Mouse (Mus musculus) liver, embryonic 15.5 days (tissue): Measurements from ENCODE around the gene Npb. TPM values are rescaled to one million over a fixed set of nuclear protein-coding genes. Genes with fewer than 3 reads are reported as not detected.
A peak's percentile ranks its signal among the peaks of the same experiment; 100 is the strongest.
"Not testable (repeated sequence)": the region's sequence is repeated elsewhere in the genome, so short reads cannot be mapped to it uniquely, and the experiment has no call there.

Experiments used
- ATAC-seq: fragments of 200-750 bp; cut with Nextera tagmentation; 2 replicates; pipeline ENCODE4 v1.8.0; 2017; ENCODE audit warnings: moderate number of reproducible peaks, mild to moderate bottlenecking, moderate library complexity; ENCODE audit not compliant: insufficient read depth
- H3K27ac ChIP-seq: fragments of 300-500 bp; sonication (generic); replicated peaks from 2 replicates; pipeline ENCODE4 v1.5.1; 2015; ENCODE audit warnings: mild to moderate bottlenecking, inconsistent platforms
- H3K27me3 ChIP-seq: fragments of 300-500 bp; sonication (generic); 2 replicates; pipeline ENCODE4 v1.6.1; 2015; ENCODE audit warnings: mild to moderate bottlenecking, inconsistent platforms
- H3K36me3 ChIP-seq: fragments of 300-500 bp; sonication (generic); replicated peaks from 2 replicates; pipeline ENCODE4 v1.6.1; 2015; ENCODE audit warnings: moderate library complexity, mild to moderate bottlenecking, inconsistent platforms
- H3K4me1 ChIP-seq: fragments of 300-500 bp; sonication (generic); replicated peaks from 2 replicates; pipeline ENCODE4 v1.6.1; 2015; ENCODE audit warnings: inconsistent platforms
- H3K4me2 ChIP-seq: fragments of 300-500 bp; sonication (generic); 2 replicates; pipeline ENCODE4 v1.6.1; 2015; ENCODE audit warnings: moderate library complexity, mild to moderate bottlenecking, inconsistent platforms
- H3K4me3 ChIP-seq: fragments of 300-500 bp; sonication (generic); replicated peaks from 2 replicates; pipeline ENCODE4 v1.5.1; 2015; ENCODE audit warnings: mild to moderate bottlenecking, inconsistent platforms
- H3K9ac ChIP-seq: fragments of 300-500 bp; sonication (generic); 2 replicates; pipeline ENCODE4 v1.6.1; 2015; ENCODE audit warnings: moderate library complexity, mild to moderate bottlenecking, inconsistent platforms
- H3K9me3 ChIP-seq: fragments of 300-500 bp; sonication (generic); replicated peaks from 2 replicates; pipeline ENCODE4 v1.6.1; 2016; ENCODE audit warnings: inconsistent platforms
- WGBS: fragments of 180-500 bp; shearing (Covaris S2); methylation state at CpG from one replicate; pipeline ENCODE4 v1.1.7; 2015; ENCODE audit warnings: mixed read lengths; ENCODE audit not compliant: insufficient replicate concordance; 5-methylcytosine and 5-hydroxymethylcytosine counted together
- polyA plus RNA-seq: library from polyadenylated mRNA; unstranded; fragments of >200 nt; fragmentation: Nextera tagmentation; extraction: Ambion mirVana; gene quantifications from 2 replicates; pipeline ENCODE4 v1.2.1, GENCODE M21; 2015

The Npb gene
- polyA plus RNA-seq, 1 experiment from 2014 or later = 15.8 TPM

- Histone ChIP-seq H3K4me2 (peak overlapping the region; percentile 99), H3K4me1 (peaks cover 58% of the 10 kb centered on the region), H3K9me3 (no peaks in the 10 kb centered on the region; the same call in 1 of the 2 replicates), H3K27me3 (no peaks in the 10 kb centered on the region), H3K36me3 (peaks cover 54% of the 10 kb centered on the region), H3K9ac (peak overlapping the region; percentile 87), H3K27ac (peak overlapping the region; percentile 88), H3K4me3 (peak overlapping the region; percentile 83)
- under 1% methylated on average over 44 of the region's 44 CpGs for WGBS
- peak; percentile 64 for ATAC-seq
Observed at GRCm38 (mm10) chr11:120580871-120581331, 27.4 kb upstream of the Npb start.

DNA sequence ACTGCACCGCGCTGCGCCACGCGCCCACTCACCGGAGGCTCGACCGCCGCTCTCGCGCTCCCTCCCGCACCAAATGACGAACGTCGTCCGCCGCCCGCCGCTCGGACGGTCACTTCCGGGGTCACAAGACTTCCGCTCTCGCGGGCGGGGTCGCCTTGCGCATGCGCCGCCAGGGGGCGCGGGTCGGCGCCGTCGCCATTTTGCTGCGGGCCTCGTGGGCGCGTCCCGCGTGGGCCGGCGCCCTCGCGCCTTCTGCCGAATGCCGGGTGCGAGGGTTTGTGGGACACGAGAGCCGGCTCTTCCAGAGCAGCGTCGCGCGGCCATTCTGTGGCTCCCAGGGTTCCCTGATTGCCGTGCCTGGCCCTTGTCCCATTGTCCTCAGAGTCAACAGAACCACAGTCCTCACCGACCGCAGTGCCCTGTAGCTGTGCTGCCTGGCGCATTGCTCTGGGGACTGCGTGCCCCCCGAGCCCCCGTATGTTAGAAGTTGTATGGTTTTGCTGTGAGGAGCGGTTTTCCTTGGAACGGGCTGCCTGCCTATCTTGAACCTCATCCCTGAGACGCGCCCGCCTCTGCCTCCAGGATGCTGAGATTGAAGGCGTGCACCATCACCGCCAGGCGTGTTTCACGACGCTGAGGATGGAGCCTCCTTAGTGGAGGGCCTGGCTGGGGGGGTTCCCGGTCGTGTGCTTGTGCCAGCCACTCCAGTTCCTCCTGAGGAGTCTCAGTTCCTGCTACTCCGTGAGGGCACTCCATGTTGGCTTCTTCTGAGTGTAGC lies 26.6 kb upstream of the Npb start, which contains the start of gene Arhgdia:
Gene Arhgdia, minus strand, starts transcription at position 135 of the 778 bp plus-strand sequence.
- whole genome bisulfite sequencing = 1% methylated on average over 74 of the region's 75 CpGs
- peaks cover 62% of the 10 kb centered on the region for H3K36me3 ChIP-seq
- H3K27me3 ChIP-seq = no peaks in the 10 kb centered on the region

GRCm38 (mm10) chr11:120582268-120582981 lies 25.9 kb upstream of the Npb start:
- Histone ChIP-seq H3K9me3 (no peaks in the 10 kb centered on the region; the same call in 1 of the 2 replicates), H3K4me2 (peak overlapping the region; percentile 99), H3K9ac (peak overlapping the region; percentile 87), H3K27me3 (no peaks in the 10 kb centered on the region), H3K36me3 (peaks cover 66% of the 10 kb centered on the region), H3K4me3 (peak overlapping the region; percentile 83), H3K4me1 (peaks cover 48% of the 10 kb centered on the region), H3K27ac (peak overlapping the region; percentile 88)
- ATAC-seq = no peak
- WGBS = 57% methylated on average over 8 of the region's 8 CpGs

More for the DNA sequence above, 26.6 kb upstream of the Npb start, which contains the start of gene Arhgdia:
- H3K27ac ChIP-seq = peak within 1 kb of the TSS; percentile 88
- peak within 1 kb of the TSS; percentile 83 for H3K4me3 ChIP-seq
- H3K9me3 ChIP-seq = no peaks in the 10 kb centered on the region; the same call in 1 of the 2 replicates
- ATAC-seq = peak; percentile 58
- peak within 1 kb of the TSS; percentile 99 for H3K4me2 ChIP-seq
- H3K4me1 ChIP-seq = peaks cover 51% of the 10 kb centered on the region
- peak within 1 kb of the TSS; percentile 87 for H3K9ac ChIP-seq

DNA sequence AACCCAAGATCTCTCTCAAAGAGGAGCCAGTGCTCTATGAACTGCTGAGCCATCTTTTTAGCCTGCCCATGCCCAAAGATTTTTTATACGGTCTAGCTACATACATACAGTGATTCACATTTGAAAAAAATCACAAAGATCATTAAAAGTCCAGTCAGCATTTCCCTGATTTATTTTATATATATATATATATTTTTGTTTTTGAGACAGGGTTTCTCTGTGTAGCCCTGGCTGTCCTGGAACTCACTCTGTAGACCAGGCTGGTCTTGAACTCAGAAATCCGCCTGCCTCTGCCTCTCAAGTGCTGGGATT lies 25.3 kb upstream of the Npb start:
- not testable (repeated sequence) for H3K9me3 ChIP-seq, H3K9ac ChIP-seq, ATAC-seq, H3K4me3 ChIP-seq, H3K27ac ChIP-seq, H3K4me2 ChIP-seq, H3K27me3 ChIP-seq
- Histone ChIP-seq H3K36me3 (peaks cover 66% of the 10 kb centered on the region), H3K4me1 (peaks cover 43% of the 10 kb centered on the region)
- WGBS = 75% methylated on average over 2 of the region's 2 CpGs

- H3K4me3 ChIP-seq = no peak overlapping the region
- no peak overlapping the region for H3K9ac ChIP-seq
- H3K27ac ChIP-seq = no peak overlapping the region
- WGBS = 86% methylated on average over 1 of the region's 1 CpGs
- H3K9me3 ChIP-seq = no peaks in the 10 kb centered on the region; the same call in 1 of the 2 replicates
- no peak overlapping the region for H3K4me2 ChIP-seq
- H3K36me3 ChIP-seq = peaks cover 66% of the 10 kb centered on the region
- no peaks in the 10 kb centered on the region for H3K27me3 ChIP-seq
- no peak for ATAC-seq
- peaks cover 39% of the 10 kb centered on the region for H3K4me1 ChIP-seq
Observed at GRCm38 (mm10) chr11:120583937-120584336, 24.3 kb upstream of the Npb start.

GRCm38 (mm10) chr11:120588531-120588930 lies 19.7 kb upstream of the Npb start:
- Histone ChIP-seq H3K4me3 (no peak overlapping the region), H3K9ac (no peak overlapping the region), H3K4me2 (no peak overlapping the region), H3K27me3 (no peaks in the 10 kb centered on the region), H3K36me3 (peaks cover 98% of the 10 kb centered on the region), H3K9me3 (no peaks in the 10 kb centered on the region; the same call in 1 of the 2 replicates), H3K27ac (no peak overlapping the region), H3K4me1 (peaks cover 16% of the 10 kb centered on the region)
- 20% methylated on average over 6 of the region's 6 CpGs for whole genome bisulfite sequencing
- ATAC-seq = peak; percentile 51

- no peaks in the 10 kb centered on the region for H3K27me3 ChIP-seq
- H3K9ac ChIP-seq = peak overlapping the region; percentile 98
- peaks cover 64% of the 10 kb centered on the region for H3K36me3 ChIP-seq
- H3K4me1 ChIP-seq = peaks cover 62% of the 10 kb centered on the region
- peak; percentile 49 for ATAC-seq
- H3K4me2 ChIP-seq = peak overlapping the region; percentile 95
- H3K27ac ChIP-seq = peak overlapping the region; percentile 97
- 2% methylated on average over 99 of the region's 99 CpGs for WGBS
- peak overlapping the region; percentile 99 for H3K4me3 ChIP-seq
- H3K9me3 ChIP-seq = no peaks in the 10 kb centered on the region
Observed at GRCm38 (mm10) chr11:120597240-120598235, 10.7 kb upstream of the Npb start.

- no peaks in the 10 kb centered on the region for H3K27me3 ChIP-seq
Observed at GRCm38 (mm10) chr11:120598283-120598989, 9.8 kb upstream of the Npb start, which contains the start of the genes Alyref and Anapc11. Gene Alyref, minus strand, starts transcription at chr11:120598365. Gene Anapc11, plus strand, starts transcription at chr11:120598421.

DNA sequence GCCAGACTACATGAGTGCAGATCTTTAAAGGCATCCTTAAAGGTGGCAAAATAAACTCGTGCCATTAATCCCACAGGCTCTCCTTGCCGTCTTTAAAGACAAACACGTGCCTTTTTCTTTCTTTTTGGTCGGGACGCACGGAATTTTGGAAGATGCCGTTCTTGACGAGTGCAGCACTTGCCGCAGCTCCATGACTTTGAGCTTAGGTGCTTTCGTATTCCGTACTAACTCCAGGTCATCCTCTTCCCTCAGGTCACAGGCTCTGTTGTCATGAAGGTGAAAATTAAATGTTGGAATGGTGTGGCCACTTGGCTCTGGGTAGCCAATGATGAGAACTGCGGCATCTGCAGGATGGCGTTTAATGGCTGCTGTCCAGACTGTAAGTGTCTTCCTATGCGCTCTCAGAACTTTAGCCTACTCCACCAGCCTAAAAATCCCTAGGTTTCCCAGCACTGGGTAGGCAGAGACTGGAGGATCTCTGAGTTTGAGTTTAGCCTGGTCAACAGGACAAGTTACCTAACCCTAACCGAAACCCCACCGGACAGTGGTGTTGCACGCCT lies 9.2 kb upstream of the Npb start:
- no peaks in the 10 kb centered on the region for H3K9me3 ChIP-seq
- peak overlapping the region; percentile 97 for H3K27ac ChIP-seq
- H3K4me2 ChIP-seq = peak overlapping the region; percentile 95
- no peaks in the 10 kb centered on the region for H3K27me3 ChIP-seq
- H3K4me3 ChIP-seq = peak overlapping the region; percentile 99
- H3K9ac ChIP-seq = peak overlapping the region; percentile 66
- 42% methylated on average over 17 of the region's 17 CpGs for WGBS
- H3K4me1 ChIP-seq = peaks cover 77% of the 10 kb centered on the region
- H3K36me3 ChIP-seq = peaks cover 64% of the 10 kb centered on the region
- ATAC-seq = no peak

More at GRCm38 (mm10) chr11:120598283-120598989, 9.8 kb upstream of the Npb start, which contains the start of the genes Alyref and Anapc11:
- ATAC-seq = peak; percentile 98
- Histone ChIP-seq H3K4me3 (peak within 1 kb of the TSS; percentile 99), H3K9ac (peak within 1 kb of the TSS; percentile 98), H3K27ac (peak within 1 kb of the TSS; percentile 97), H3K4me1 (peaks cover 71% of the 10 kb centered on the region), H3K4me2 (peak within 1 kb of the TSS; percentile 95), H3K9me3 (no peaks in the 10 kb centered on the region), H3K36me3 (peaks cover 64% of the 10 kb centered on the region)
- WGBS = under 1% methylated on average over 88 of the region's 88 CpGs
